Mouse (Mus musculus) ovary, adult 18-20 months (tissue): ENCODE results near the gene Tcf15.

Experiments used
- DNase-seq: peaks from one replicate; pipeline ENCODE4 v3.0.0; 2022; ENCODE audit warnings: low spot score, mixed read lengths

Tcf15 gene

GRCm38 (mm10) chr2:152143279-152144157 lies at the start of gene Tcf15:
TSS of gene Tcf15 (plus strand) at chr2:152143561.
- DNase-seq, result peak; percentile 37

- no peak for DNase-seq
Observed at GRCm38 (mm10) chr2:152094856-152095545, 48.4 kb upstream of the Tcf15 start.

GRCm38 (mm10) chr2:152096922-152097321 lies 46.4 kb upstream of the Tcf15 start:
- no peak for DNase-seq

GRCm38 (mm10) chr2:152097916-152098315 lies 45.4 kb upstream of the Tcf15 start:
- no peak for DNase-seq

GRCm38 (mm10) chr2:152099538-152099937 lies 43.8 kb upstream of the Tcf15 start:
- no peak for DNase-seq

- no peak for DNase-seq
Observed at GRCm38 (mm10) chr2:152101761-152102160, 41.6 kb upstream of the Tcf15 start.

- DNase-seq, result no peak
Observed at GRCm38 (mm10) chr2:152102369-152102768, 41.0 kb upstream of the Tcf15 start.

- no peak for DNase-seq
Observed at GRCm38 (mm10) chr2:152104711-152105317, 38.5 kb upstream of the Tcf15 start.

GRCm38 (mm10) chr2:152105318-152106224 lies 37.8 kb upstream of the Tcf15 start, which contains the start of gene Srxn1:
TSS of gene Srxn1 (plus strand) at chr2:152105516.
- DNase-seq, result peak; percentile 81

GRCm38 (mm10) chr2:152106225-152106595 lies 37.2 kb upstream of the Tcf15 start:
- no peak for DNase-seq

GRCm38 (mm10) chr2:152106597-152106996 lies 36.8 kb upstream of the Tcf15 start:
- DNase-seq, result no peak

GRCm38 (mm10) chr2:152108702-152109101 lies 34.7 kb upstream of the Tcf15 start:
- DNase-seq, result no peak

GRCm38 (mm10) chr2:152109386-152109785 lies 34.0 kb upstream of the Tcf15 start:
- no peak for DNase-seq

GRCm38 (mm10) chr2:152111311-152111710 lies 32.0 kb upstream of the Tcf15 start:
- no peak for DNase-seq

GRCm38 (mm10) chr2:152111920-152112319 lies 31.4 kb upstream of the Tcf15 start:
- DNase-seq, result peak; percentile 69

- DNase-seq, result no peak
Observed at GRCm38 (mm10) chr2:152112490-152112889, 30.9 kb upstream of the Tcf15 start.

GRCm38 (mm10) chr2:152112970-152113369 lies 30.4 kb upstream of the Tcf15 start:
- DNase-seq, result no peak

- no peak for DNase-seq
Observed at GRCm38 (mm10) chr2:152114057-152114975, 29.0 kb upstream of the Tcf15 start.

- DNase-seq, result no peak
Observed at GRCm38 (mm10) chr2:152117694-152118093, 25.7 kb upstream of the Tcf15 start.

GRCm38 (mm10) chr2:152119228-152119865 lies 24.0 kb upstream of the Tcf15 start:
- no peak for DNase-seq
